Mouse (Mus musculus): Measurements from ENCODE around the gene Trcg1.

Gene Trcg1

DNA sequence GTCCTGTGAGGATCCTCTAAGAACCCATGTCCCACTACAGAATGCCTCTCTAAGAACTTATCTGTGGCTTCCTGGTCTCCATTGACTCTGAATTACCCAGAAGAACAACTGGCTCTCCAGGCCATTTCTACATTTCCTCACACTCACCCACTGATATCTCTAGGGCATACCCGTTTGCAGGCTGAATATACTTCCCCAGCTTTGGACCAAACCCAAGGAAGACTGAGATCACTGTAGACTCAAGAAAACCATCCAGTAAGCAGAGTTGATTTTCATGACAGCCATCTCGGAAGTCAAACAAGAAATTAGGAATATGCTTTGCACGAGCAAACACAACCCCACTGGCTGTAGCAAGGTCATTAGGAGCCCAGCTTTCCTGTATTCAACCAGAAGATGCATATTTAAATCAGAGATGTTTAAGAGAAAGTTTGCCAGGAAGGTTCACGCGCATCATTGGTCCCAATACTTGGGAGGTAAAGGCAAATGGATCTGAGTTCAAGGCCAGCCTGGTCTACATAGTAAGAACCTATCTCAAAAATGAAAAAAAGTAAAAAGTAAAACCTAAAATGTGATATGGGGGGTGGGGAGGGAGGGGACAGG is 3.9 kb upstream of the Trcg1 start:
- DNase-seq (ENCODE audit: low spot score) = no peak

DNA sequence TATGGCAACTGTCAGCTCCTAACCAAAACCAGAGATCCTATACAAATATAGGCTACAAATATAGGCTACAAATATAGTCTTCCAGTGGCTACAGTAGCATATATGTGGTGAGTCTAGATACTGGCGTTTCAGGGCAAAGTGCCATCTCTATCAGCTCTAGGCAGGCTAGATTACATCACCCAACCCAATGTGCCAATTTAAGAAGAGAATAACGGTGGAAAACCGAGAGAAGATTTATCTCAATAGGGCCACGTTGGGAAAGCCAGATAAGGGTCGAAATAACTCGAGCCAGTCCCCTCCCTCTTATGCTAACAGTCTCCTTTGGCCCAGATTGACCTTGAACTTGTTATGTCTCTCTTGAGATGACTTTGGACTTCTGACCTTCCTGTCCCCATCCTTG is 3.2 kb upstream of the Trcg1 start:
- no peak for DNase-seq (ENCODE audit: low spot score)

DNA sequence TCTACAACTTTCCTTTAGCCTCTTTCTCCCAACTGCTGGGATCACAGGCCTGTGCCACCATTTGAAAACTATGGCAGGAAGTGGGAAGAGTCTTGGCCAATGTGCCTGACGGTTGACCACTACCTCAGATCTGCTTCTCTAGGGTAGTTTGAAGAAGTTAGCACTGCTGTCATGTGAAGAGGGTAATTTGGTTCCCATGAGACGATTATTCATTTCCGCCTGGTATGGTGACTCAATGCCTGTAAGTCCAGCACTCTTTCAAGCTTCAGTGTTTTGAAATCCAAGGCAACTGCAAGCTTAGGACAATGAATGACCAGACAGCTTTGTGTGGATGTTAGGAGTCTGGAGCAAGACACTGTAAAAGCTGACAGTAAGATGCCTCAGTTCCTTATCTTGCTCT is 2.6 kb upstream of the Trcg1 start:
- no peak for DNase-seq (ENCODE audit: low spot score)

DNA sequence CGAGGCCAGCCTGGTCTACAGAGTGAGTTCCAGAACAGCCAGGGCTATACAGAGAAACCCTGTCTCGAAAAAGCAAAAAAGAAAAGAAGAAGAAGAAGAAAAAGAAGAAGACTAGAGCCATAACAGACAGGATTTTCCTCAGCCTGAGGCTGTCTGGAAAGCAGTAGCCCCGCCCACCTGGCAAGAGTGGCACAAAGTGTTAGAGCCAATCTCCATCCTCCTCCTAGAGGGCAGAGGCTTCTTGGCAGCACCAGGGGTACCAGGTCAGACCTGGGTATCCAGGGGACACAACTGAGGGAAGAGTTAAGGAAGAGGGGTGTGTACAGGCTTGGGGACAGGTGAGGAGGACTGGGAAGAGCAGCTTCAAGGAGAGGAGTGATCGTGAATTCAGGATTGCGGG is 1.3 kb downstream of the Trcg1 start:
- no peak for DNase-seq (ENCODE audit: low spot score)

DNA sequence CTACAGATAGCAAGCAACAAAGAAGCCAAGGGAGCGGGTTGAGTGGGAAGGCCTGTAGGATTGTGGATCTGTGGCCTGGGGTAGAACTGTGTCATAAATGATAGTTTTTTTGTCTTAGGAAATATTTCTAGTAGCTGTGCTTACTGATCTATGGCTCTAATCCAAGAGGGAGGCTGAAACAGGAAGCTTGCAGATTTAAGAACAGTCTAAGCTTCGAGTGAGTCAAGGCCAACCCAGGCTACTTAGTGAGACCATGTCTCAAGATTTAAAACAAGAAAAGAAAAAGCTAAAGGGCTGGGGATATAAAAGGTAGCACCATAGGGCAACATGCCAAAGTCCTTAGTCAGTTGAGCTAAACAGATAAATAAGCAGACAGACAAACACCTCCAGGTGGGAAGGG is 1.9 kb downstream of the Trcg1 start:
- DNase-seq (ENCODE audit: low spot score) = no peak

DNA sequence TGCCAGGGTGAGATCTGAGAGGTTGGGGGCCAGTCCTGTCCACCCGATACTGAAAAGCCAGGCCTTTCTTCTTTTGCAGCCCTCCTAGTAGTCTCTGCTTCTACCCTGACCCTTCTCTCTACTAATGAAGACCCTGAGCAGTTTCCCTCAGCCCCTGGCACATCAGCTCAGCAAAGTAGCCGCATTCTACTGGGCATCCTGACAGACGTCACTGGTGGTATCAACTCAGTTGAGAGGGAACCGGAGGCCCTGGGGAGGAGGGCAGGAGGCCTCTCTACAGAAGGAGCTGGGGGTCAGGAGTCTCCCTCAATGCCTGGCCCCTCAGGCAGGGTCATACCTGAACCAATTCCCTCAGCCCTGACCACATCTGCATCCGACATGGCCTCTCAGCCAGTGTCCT is 4.8 kb downstream of the Trcg1 start:
- DNase-seq (ENCODE audit: low spot score) = no peak

DNA sequence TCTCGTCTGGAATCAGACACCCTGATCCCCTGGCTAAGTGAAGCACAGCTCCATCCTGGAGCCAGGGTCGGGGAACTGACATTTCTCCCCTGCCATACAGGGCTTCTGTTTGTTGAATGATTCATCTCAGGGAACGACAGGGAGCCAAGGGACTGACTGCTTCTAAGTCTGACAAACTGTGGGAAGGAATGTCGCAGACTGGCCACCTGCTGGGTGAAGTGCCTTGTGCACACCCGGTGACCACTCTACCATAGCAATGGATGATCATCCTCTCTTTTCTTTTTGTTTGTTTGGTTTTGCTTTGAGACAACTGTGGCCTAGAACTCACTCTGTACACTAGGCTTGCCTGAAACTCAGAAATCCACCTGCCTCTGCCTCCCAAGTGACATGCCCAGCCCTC is 6.6 kb downstream of the Trcg1 start:
- no peak for DNase-seq (ENCODE audit: low spot score)

DNA sequence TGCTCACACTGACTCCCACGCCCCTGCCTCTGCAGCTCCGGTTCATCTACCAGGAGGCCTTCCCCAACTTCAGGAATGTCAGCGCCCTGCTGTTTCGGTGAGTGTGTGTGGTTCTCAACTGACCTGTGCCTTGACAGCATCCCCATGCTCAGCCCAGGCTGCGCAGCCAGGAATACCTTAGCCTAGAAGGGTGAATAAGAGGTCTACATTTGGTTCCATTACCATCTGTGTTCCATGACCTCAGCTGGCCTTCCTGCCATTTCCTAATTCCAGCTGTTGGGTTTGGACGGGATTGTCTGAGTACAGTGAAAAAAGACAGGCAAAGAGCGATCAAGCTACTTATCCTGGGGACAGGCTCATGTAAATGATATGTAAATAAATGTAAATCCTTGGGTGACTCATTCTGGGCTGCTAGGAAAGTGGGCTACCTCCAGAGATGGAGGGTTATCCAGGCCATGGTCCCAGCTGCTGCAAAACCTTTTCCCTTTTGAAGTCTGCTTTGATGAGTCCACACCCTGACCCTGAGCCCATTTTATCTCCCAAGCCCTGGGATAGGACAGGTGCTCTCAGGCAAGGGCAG is 7.8 kb downstream of the Trcg1 start:
- no peak for DNase-seq (ENCODE audit: low spot score)

DNA sequence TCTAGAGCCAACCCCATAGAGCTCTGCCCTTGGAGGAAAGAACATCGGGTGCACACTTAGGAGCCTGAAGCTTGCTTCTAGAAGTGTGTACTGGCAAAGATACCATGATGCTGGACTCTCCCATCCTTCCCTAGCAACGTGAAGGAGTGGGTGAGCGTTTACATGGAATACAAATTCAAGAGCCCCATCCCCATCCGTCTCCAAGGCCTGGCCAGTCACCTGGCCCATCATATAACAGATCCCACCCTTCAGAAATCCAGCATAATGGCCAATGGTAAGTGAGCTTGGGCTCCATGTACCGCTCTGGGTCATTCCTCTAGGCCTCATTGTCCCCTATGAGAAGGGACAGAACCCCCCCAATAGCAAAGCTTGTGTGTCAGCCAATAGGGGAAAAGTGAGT is 10.1 kb downstream of the Trcg1 start:
- DNase-seq (ENCODE audit: low spot score) = no peak

DNA sequence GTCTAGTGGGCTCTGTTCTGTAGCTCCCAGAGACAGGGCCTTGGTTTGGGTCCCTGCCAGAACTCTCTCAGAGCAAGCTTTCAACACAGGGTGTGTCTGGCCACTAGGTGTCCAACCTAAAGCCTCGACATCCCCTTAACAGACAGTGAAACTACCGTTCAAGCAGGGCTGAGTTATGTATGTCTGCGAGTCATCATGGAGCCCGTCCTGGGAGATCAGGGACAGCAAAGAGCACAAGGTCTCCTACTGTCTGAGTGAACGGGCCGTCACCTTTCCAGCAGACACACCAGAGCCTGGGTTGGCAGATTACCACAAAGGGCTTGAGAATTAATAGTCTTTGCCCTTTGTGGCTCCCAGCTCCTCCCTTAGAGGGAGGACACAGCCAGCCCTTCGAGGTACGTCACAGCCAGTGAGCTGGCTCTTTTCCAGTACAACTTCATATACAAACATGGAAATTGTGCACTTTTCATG is 10.9 kb downstream of the Trcg1 start:
- no peak for DNase-seq (ENCODE audit: low spot score)

DNA sequence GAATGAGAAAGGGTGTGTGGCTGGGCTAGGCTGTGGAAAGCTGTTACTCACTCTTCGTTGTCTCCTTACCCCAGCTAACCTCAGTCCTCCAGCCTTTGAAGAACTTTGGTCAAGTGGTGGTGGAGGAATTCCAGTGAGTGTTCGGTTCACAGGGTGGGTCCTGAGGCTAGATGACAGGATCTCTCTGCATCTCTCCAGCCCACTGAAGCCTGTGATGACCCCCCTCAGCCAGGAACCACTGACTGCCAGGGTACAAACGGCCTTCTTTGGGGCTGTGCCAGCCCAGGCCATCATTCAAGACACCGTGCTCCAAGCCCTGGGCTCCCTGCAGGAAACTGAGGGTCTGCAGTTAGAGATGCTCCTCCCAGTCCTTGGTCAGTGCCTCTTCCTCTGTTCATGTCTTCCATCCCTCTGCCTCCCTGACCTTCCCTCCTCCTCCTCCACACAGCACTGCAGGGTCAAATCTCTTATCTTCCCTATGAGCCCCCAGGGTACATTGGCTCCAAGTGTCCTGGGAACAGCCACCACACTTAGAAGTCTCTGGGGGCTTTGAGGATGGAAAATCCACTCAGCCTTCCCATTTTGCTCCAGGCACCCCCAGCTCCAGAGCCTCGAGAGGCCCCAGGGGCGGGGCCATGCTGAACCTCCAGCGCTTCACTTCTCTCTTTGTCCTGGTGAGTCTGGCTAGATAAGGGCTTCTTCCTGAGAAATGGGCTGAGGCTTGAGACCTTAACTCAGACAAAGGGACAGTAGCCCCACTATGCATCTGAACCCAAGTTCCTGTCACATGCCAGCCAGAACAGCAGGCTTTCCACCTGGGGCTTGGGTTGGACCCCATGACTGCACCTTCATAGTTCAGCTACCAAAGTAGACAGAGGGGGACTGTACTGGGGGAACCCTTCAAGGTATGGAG is 11.9 kb downstream of the Trcg1 start:
- DNase-seq (ENCODE audit: low spot score) = no peak

DNA sequence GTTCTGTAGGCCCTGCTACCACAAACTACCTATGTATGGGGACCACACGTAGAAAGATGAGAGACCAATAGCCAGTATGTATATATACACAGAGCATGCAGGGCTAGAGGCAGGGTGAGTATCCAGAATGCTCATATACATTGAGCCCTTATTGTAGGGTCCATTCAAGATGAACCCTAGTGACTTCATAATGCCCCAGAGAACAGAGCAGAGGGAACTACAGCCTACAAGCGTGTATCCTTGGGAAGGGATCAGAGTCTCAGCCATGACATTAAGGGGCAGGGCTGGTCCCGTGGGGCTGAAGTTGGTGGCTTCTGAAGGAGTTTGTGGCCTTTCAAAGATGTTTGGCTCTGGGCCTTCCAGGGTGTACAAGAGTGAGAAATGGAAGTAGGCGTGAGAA is 13.7 kb downstream of the Trcg1 start:
- DNase-seq (ENCODE audit: low spot score) = no peak

DNA sequence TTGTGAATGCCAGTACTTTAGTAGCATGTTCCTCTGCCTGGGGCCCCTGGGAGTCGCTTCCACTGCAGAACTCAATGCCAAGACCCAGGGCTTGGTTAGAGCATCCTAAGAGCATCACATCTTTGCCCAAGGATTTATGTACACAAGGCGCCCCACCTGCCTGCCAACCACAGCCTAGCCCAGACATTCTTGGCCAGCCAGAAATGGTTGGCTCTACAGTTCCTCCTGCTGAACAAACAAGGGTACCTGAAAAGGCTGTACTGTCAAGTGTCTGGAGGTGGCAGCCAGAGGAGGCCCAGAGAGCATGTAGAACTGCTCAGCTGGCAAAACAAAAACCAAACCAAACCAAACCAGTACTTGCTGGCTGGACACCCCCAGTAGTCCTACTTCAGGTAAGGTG is 14.8 kb downstream of the Trcg1 start:
- no peak for DNase-seq (ENCODE audit: low spot score)

DNA sequence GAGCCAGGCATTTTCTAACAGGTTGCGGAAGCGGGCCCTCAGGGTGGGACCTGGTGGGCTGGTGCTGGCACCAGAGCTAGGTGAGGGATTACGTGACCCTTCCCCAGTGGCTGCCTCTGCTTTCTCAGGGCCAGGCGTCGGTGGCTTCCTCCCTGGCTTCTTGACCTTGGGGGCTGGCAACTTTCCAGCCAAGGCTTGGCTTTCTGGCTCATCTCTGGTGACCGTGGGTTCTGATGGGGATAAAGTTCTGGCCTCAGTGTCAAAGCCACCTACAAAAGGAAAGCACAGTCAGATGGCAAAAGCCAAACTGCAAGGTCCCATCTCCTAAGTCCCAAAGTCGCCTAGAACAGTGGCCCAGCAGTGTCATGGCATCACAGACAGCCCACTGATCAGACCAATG is 17.7 kb downstream of the Trcg1 start:
- no peak for DNase-seq (ENCODE audit: low spot score)

DNA sequence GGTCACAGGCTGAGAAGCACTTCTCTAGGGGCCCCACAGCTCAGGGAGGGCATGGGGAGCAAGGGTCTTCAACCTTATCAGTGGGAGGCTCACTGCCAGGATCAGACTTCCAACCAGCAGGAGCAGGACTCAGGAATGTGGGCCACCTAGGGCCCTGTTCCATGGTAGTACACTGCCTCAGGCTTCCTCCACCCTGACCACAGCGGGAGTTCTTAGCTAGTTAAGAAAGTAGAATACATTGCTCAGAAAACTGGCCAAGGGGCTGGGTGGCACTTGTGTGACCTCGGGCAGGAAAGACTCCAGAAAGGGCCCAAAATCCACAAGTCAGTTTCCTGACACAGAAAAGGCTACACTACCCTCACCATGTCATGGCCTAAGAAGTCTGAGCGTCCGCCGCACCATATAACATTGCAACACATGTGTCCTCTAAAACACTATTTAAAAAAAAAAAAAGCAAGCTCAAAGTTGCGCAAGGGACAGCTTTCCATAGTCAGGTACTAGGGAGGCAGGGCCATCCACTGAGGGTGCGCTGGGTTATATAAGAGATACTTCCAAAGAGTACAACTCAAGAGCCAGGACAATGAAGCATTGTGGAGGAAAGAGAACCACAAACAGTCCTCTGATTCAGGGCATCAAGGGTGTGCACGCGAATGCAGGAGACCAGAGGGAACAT is 18.6 kb downstream of the Trcg1 start:
- DNase-seq (ENCODE audit: low spot score) = no peak

DNA sequence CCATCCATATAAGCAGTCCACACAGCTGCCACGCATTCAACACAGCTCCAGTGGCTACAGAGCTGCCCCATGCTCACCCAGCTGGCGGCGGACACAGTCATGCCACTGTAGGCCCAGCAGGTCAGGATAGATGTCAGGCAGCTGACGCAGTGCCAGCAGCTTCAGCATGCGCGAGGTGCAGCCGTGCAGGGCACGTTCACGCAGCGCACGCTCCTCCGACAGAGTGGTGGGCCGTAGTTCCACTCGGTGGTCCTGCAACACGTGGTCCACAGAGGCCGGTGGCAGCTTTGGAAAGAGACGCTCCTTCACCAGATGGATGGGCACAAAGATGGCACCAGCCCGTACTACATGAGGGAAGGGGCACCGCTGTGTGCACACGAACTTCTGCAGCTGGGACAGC is 20.0 kb downstream of the Trcg1 start:
- no peak for DNase-seq (ENCODE audit: low spot score)

DNA sequence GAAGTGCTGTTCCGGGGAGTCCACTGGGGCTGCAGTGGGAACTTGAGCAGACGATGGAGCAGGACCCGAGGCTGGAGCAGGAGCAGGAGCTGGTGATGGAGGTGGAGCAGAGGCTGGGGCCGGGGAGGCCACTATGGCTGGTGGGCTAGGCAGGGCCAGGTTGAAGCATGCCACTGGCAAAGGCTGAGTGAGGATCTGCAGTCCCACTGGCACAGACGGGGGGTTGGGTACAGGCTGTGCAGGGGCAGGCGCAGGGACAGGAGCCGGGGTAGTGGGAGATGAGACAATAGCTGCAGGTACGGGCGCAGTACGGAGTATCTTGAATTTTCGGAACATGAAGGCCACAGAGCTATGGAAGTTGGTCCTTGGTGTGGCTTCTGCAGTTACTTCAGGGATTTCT is 20.5 kb downstream of the Trcg1 start:
- DNase-seq (ENCODE audit: low spot score) = no peak

DNA sequence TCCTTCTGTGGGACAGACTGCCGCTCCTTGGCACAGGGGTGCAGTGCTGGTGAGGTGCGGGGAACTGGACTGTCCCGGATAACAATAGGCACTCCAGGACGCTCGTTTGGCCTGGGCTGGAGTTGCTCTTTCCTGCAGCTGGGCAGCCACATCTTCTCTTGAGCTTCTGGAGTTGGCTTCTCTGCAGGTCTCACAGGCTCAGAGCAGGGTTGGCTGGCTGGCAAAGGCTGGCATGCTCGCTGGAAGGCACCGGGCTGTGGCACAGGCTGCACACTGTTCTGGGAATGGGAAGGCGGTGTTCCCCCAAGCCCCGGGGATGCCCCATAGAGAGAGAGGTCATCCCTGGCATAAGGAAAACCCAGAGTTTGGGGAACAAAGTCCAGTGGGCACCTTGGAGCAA is 21.3 kb downstream of the Trcg1 start:
- no peak for DNase-seq (ENCODE audit: low spot score)

DNA sequence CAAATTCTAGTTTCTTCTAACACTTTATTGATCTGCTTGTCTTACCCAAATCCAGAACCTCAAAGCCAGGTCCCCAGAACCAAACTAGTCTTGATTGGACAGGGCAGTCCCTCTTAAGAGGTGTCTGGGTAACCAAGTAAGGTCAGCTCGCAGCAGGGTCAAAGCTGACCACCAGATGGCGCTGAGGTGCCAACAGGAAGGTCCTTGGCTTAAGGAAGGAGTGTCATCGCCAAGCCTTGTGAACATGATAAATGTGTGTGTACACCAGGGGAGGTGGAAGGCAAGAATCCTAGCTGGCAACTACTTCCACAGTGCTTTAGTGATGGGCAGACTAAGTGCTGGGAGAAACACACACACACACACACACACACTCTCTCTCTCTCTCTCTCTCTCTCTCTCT is 23.4 kb downstream of the Trcg1 start:
- DNase-seq (ENCODE audit: low spot score) = peak; percentile 82

DNA sequence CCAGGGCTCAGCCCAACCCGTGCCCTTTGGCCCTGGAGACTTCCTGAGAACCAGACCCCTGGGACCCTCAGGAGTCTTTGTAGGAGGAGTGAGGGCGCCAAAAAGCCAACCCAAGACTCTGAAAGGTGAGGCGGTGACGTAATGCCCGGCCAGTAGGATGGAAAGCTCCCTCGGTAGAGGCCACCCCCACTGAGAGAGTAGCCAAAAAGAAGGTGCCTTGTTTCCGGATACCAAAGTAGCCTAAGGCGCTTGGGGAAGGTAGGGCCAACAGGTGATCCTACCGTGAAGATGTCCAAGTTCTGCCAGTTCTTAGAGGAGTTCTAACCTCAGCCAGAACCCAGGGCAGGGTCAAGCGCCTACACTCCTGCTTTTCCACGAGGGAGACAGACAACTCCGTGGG is 24.6 kb downstream of the Trcg1 start:
- peak; percentile 39 for DNase-seq (ENCODE audit: low spot score)

DNA sequence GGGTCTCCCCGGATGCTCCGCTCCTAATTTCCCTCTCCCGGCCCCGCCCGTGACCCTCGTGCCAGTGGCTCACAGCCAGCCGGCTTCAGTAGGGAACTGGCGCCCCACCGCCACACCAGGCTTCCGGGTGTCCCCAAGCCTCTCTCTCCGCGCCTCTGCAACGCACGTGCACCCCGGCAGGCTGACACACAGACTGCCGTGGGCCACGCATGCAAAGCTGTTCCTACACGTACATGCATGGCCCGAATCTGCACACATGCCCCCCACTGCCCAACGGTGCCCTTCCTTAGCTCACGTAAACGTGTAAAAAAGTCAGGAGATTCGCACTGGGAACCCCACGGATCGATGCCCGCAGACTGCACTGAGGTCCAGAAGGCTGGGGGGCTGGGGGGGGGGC is 25.2 kb downstream of the Trcg1 start:
- peak; percentile 64 for DNase-seq (ENCODE audit: low spot score)

DNA sequence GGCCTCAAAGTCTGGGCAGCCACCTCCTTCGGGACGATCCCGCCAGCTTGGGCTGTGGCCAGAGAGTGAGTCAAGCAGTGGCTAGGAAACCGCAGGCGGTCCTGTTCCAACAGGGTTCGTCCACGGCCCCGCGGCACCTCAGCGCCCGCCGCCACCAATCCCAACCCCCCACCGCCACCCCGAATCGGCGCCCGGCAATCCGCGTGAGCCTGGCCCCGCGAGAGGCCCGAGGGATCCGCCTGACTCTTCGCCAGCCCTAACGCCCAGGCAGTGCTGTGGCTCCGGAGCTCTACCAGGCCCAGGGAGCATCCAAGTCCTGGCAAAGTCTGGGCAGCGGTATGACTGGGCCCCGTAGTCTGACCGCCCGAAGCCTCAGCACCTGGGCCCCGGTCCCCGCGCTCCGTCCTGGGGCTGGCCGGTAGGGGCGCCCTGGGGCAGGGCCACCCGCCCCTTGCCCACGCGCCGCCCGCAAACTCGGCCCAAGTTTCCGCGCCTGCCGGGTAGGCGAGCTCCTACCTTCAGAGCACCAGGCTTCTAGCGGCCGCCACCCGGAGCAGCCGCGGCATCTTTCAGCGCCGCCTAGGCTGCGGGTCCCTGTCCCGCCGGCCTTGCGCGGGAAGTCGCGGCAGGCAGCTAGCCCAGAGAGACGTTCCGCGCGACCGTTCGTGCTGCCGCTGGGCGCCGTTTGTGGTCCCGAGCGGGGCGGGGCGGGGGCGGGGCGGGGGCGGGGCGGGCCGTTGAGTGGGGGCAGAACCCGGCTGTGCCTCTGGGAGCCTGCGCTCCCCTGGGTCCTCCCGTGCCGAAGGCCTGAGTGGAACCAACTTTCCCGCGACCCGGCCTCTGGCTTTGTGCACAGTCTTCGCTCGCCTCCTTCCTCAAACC is 25.8 kb downstream of the Trcg1 start, which contains the start of gene 1700017B05Rik:
TSS of gene 1700017B05Rik (minus strand) at position 700 of the 882 bp plus-strand sequence.
- DNase-seq (ENCODE audit: low spot score) = peak; percentile 77

Data from testis, postnatal 14 days (tissue).